Mouse (Mus musculus): ENCODE measurements around the gene Pla2g12a. TPM values are rescaled to one million over a fixed set of nuclear protein-coding genes. Genes with fewer than 3 reads are reported as not detected.

Gene Pla2g12a
- total RNA-seq, 2 experiments from 2014 or later = 4.3 to 6.1 TPM

Other genes starting within 250 kb of the Pla2g12a start
- gene Egf, start 123.3 kb upstream of the Pla2g12a start, total RNA-seq (2015) = 0.47 and 1.2 TPM in 2 replicates
- 0.16 and 0.95 TPM in 2 replicates for gene Egf, start 123.3 kb upstream of the Pla2g12a start, total RNA-seq (2017)
- gene Lrit3, start 74.6 kb upstream of the Pla2g12a start, total RNA-seq (2015) = 0.09 TPM in 1 of 2 replicates, not detected in the other
- gene Lrit3, start 74.6 kb upstream of the Pla2g12a start, total RNA-seq (2017) = not detected in 2 replicates
- not detected in 2 replicates for gene Rrh, start 56.0 kb upstream of the Pla2g12a start, total RNA-seq (2015)
- 0.37 TPM in 1 of 2 replicates, not detected in the other for gene Rrh, start 56.0 kb upstream of the Pla2g12a start, total RNA-seq (2017)
- 8.8 and 14.9 TPM in 2 replicates for gene Gar1, start 47.2 kb upstream of the Pla2g12a start, total RNA-seq (2015)
- gene Gar1, start 47.2 kb upstream of the Pla2g12a start, total RNA-seq (2017) = 5.4 and 11.6 TPM in 2 replicates
- gene Cfi, start 42.7 kb upstream of the Pla2g12a start, total RNA-seq (2015) = not detected in 2 replicates
- not detected in 2 replicates for gene Cfi, start 42.7 kb upstream of the Pla2g12a start, total RNA-seq (2017)
- 24.6 and 32.3 TPM in 2 replicates for gene Casp6, start 22.8 kb downstream of the Pla2g12a start, total RNA-seq (2015)
- 14.1 and 17.1 TPM in 2 replicates for gene Casp6, start 22.8 kb downstream of the Pla2g12a start, total RNA-seq (2017)
- 102 and 117 TPM in 2 replicates for gene Mcub, start 91.6 kb downstream of the Pla2g12a start, total RNA-seq (2015)
- 155 and 162 TPM in 2 replicates for gene Mcub, start 91.6 kb downstream of the Pla2g12a start, total RNA-seq (2017)
- 53.7 and 80.6 TPM in 2 replicates for gene Sec24b, start 182.9 kb downstream of the Pla2g12a start, total RNA-seq (2015)
- gene Sec24b, start 182.9 kb downstream of the Pla2g12a start, total RNA-seq (2017) = 53.4 and 63.0 TPM in 2 replicates

All from megakaryocyte, adult 5-6 weeks (primary cell).